Mouse (Mus musculus): ENCODE measurements around the gene Tssk2. TPM values are rescaled to one million over a fixed set of nuclear protein-coding genes. Genes with fewer than 3 reads are reported as not detected.
A peak's percentile ranks its signal among the peaks of the same experiment; 100 is the strongest.

The Tssk2 gene
- total and polyA plus RNA-seq, 2 experiments = not detected

DNA sequence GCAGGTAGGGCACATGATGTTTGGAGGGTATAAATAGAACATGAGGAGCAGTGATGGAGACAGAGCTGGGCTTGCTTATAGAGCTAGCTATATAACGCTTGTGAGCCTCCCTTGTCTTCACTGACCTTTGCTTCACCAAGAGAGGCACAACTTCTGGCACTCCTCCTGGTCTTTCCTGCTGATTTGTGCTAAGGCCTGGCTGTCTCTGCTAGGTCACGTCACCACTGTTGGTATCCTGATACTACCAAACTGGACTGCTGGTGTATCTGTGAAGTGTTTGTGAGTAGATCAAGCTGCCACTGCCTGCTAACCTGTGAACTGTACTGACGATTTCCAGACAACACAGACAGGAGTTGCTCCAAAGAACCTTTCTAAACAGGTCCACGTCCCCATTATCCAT lies 23.3 kb upstream of the Tssk2 start:
- peak; percentile 78 for DNase-seq (ENCODE audit: extremely low read depth, low read depth, low spot score)
- H3K9ac ChIP-seq (ENCODE audit: low read depth, low read length) = no peak overlapping the region
- peaks cover 17% of the 10 kb centered on the region for H3K36me3 ChIP-seq (ENCODE audit: control insufficient read depth, insufficient read depth, low read length)
- H3K79me2 ChIP-seq (ENCODE audit: control insufficient read depth, insufficient read depth, low read length) = peaks cover 42% of the 10 kb centered on the region
- no peaks in the 10 kb centered on the region for H3K27me3 ChIP-seq (ENCODE audit: control insufficient read depth, insufficient read depth, low read length)
- peaks cover 14% of the 10 kb centered on the region for H3K4me1 ChIP-seq (ENCODE audit: control insufficient read depth, insufficient read depth, low read length)
- H3K4me3 ChIP-seq (ENCODE audit: insufficient read depth, low read depth, low read length) = no peak overlapping the region
- no peak overlapping the region for H3K27ac ChIP-seq (replicated peaks; ENCODE audit: insufficient read depth, low read depth, low read length)
- no peak for TF ChIP-seq CTCF (IDR thresholded peaks at IDR 0.05; ENCODE audit: low read depth, low read length)
- TF ChIP-seq POLR2A (IDR thresholded peaks at IDR 0.05; ENCODE audit: extremely low read depth, insufficient read depth, low read length) = no peak
- 34% methylated on average over 4 of the region's 4 CpGs for WGBS

- peaks cover 45% of the 10 kb centered on the region for H3K79me2 ChIP-seq (ENCODE audit: control insufficient read depth, insufficient read depth, low read length)
- WGBS = 96% methylated on average over 1 of the region's 1 CpGs
- H3K4me1 ChIP-seq (ENCODE audit: control insufficient read depth, insufficient read depth, low read length) = peaks cover 14% of the 10 kb centered on the region
Measured at GRCm38 (mm10) chr16:17876096-17876495, 22.3 kb upstream of the Tssk2 start.

DNA sequence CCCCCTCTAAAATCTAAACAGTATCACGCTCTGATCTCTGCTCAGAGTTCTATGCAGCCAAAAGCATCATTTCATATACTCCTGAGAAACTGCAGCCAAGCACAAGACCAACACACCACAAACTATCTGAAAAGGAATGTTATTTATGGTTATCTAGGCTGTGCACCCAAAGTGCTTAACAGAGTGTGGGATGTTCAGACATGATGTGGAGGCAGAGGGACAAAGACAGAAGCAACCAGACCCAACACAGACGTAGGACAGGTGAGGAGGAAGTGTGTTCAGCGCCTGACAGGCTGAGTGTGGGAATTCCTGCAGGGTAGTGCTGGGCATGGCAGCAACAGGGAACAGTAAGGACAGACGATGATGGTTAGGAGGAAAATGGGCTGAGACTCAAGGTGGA lies 18.9 kb upstream of the Tssk2 start:
- Histone ChIP-seq H3K79me2 (ENCODE audit: control insufficient read depth, insufficient read depth, low read length) (peaks cover 55% of the 10 kb centered on the region), H3K27ac (replicated peaks; ENCODE audit: insufficient read depth, low read depth, low read length) (no peak overlapping the region), H3K9ac (ENCODE audit: low read depth, low read length) (no peak overlapping the region), H3K36me3 (ENCODE audit: control insufficient read depth, insufficient read depth, low read length) (no peaks in the 10 kb centered on the region), H3K4me3 (ENCODE audit: insufficient read depth, low read depth, low read length) (no peak overlapping the region), H3K27me3 (ENCODE audit: control insufficient read depth, insufficient read depth, low read length) (no peaks in the 10 kb centered on the region), H3K4me1 (ENCODE audit: control insufficient read depth, insufficient read depth, low read length) (peaks cover 21% of the 10 kb centered on the region)
- no peak for DNase-seq (ENCODE audit: extremely low read depth, low read depth, low spot score)
- no peak for TF ChIP-seq CTCF (IDR thresholded peaks at IDR 0.05; ENCODE audit: low read depth, low read length)
- TF ChIP-seq POLR2A (IDR thresholded peaks at IDR 0.05; ENCODE audit: extremely low read depth, insufficient read depth, low read length) = no peak
- WGBS = 74% methylated on average over 4 of the region's 4 CpGs

More at GRCm38 (mm10) chr16:17876096-17876495, 22.3 kb upstream of the Tssk2 start:
- Histone ChIP-seq H3K4me3 (ENCODE audit: insufficient read depth, low read depth, low read length) (no peak overlapping the region), H3K36me3 (ENCODE audit: control insufficient read depth, insufficient read depth, low read length) (peaks cover 9% of the 10 kb centered on the region; the same call in 1 of the 2 replicates), H3K27me3 (ENCODE audit: control insufficient read depth, insufficient read depth, low read length) (no peaks in the 10 kb centered on the region), H3K9ac (ENCODE audit: low read depth, low read length) (no peak overlapping the region), H3K27ac (replicated peaks; ENCODE audit: insufficient read depth, low read depth, low read length) (no peak overlapping the region)
- no peak for DNase-seq (ENCODE audit: extremely low read depth, low read depth, low spot score)
- TF ChIP-seq POLR2A (IDR thresholded peaks at IDR 0.05; ENCODE audit: extremely low read depth, insufficient read depth, low read length) = no peak
- TF ChIP-seq CTCF (IDR thresholded peaks at IDR 0.05; ENCODE audit: low read depth, low read length) = no peak

GRCm38 (mm10) chr16:17882196-17882595 lies 16.2 kb upstream of the Tssk2 start:
- no peak overlapping the region for H3K4me3 ChIP-seq (ENCODE audit: insufficient read depth, low read depth, low read length)
- H3K27ac ChIP-seq (replicated peaks; ENCODE audit: insufficient read depth, low read depth, low read length) = no peak overlapping the region
- no peak for TF ChIP-seq CTCF (IDR thresholded peaks at IDR 0.05; ENCODE audit: low read depth, low read length)
- TF ChIP-seq POLR2A (IDR thresholded peaks at IDR 0.05; ENCODE audit: extremely low read depth, insufficient read depth, low read length) = no peak
- DNase-seq (ENCODE audit: extremely low read depth, low read depth, low spot score) = no peak
- peaks cover 69% of the 10 kb centered on the region for H3K79me2 ChIP-seq (ENCODE audit: control insufficient read depth, insufficient read depth, low read length)
- H3K27me3 ChIP-seq (ENCODE audit: control insufficient read depth, insufficient read depth, low read length) = no peaks in the 10 kb centered on the region
- no peaks in the 10 kb centered on the region for H3K36me3 ChIP-seq (ENCODE audit: control insufficient read depth, insufficient read depth, low read length)
- peaks cover 29% of the 10 kb centered on the region for H3K4me1 ChIP-seq (ENCODE audit: control insufficient read depth, insufficient read depth, low read length)
- no peak overlapping the region for H3K9ac ChIP-seq (ENCODE audit: low read depth, low read length)

GRCm38 (mm10) chr16:17884116-17884515 lies 14.3 kb upstream of the Tssk2 start:
- Histone ChIP-seq H3K27me3 (ENCODE audit: control insufficient read depth, insufficient read depth, low read length) (no peaks in the 10 kb centered on the region), H3K79me2 (ENCODE audit: control insufficient read depth, insufficient read depth, low read length) (peaks cover 57% of the 10 kb centered on the region), H3K4me3 (ENCODE audit: insufficient read depth, low read depth, low read length) (no peak overlapping the region), H3K36me3 (ENCODE audit: control insufficient read depth, insufficient read depth, low read length) (no peaks in the 10 kb centered on the region), H3K4me1 (ENCODE audit: control insufficient read depth, insufficient read depth, low read length) (peaks cover 29% of the 10 kb centered on the region), H3K27ac (replicated peaks; ENCODE audit: insufficient read depth, low read depth, low read length) (no peak overlapping the region), H3K9ac (ENCODE audit: low read depth, low read length) (no peak overlapping the region)
- DNase-seq (ENCODE audit: extremely low read depth, low read depth, low spot score) = peak; percentile 62
- TF ChIP-seq POLR2A (IDR thresholded peaks at IDR 0.05; ENCODE audit: extremely low read depth, insufficient read depth, low read length) = no peak
- no peak for TF ChIP-seq CTCF (IDR thresholded peaks at IDR 0.05; ENCODE audit: low read depth, low read length)
- 34% methylated on average over 6 of the region's 6 CpGs for WGBS

- Histone ChIP-seq H3K79me2 (ENCODE audit: control insufficient read depth, insufficient read depth, low read length) (peaks cover 38% of the 10 kb centered on the region; the same call in 1 of the 2 replicates), H3K4me1 (ENCODE audit: control insufficient read depth, insufficient read depth, low read length) (peaks cover 26% of the 10 kb centered on the region), H3K9ac (ENCODE audit: low read depth, low read length) (no peak overlapping the region), H3K27ac (replicated peaks; ENCODE audit: insufficient read depth, low read depth, low read length) (no peak overlapping the region), H3K36me3 (ENCODE audit: control insufficient read depth, insufficient read depth, low read length) (no peaks in the 10 kb centered on the region), H3K27me3 (ENCODE audit: control insufficient read depth, insufficient read depth, low read length) (no peaks in the 10 kb centered on the region), H3K4me3 (ENCODE audit: insufficient read depth, low read depth, low read length) (no peak overlapping the region)
- DNase-seq (ENCODE audit: extremely low read depth, low read depth, low spot score) = no peak
- WGBS = 71% methylated on average over 6 of the region's 6 CpGs
- TF ChIP-seq CTCF (IDR thresholded peaks at IDR 0.05; ENCODE audit: low read depth, low read length) = no peak
- TF ChIP-seq POLR2A (IDR thresholded peaks at IDR 0.05; ENCODE audit: extremely low read depth, insufficient read depth, low read length) = no peak
Measured at GRCm38 (mm10) chr16:17889689-17890341, 8.6 kb upstream of the Tssk2 start.
